Comparison of ENCODE assay signal across 27 mouse cellular contexts in genomic region chr4:48529559-48529958, GRCm38 (mm10). TPM values are rescaled to one million over a fixed set of nuclear protein-coding genes. Genes with fewer than 3 reads are reported as not detected.
"Had no signal": no experiment of that assay in that cellular context is flagged by ENCODE, and none has a peak within 500 bp of the region (broad histone marks: within the 10 kb centered on the region; RNA-seq: fewer than 3 reads in every experiment).

No protein-coding gene starts in this region.

- H3K27me3 ChIP-seq: embryonic facial prominence, embryonic 12.5 days; embryonic facial prominence, embryonic 13.5 days; embryonic facial prominence, embryonic 15.5 days; forebrain, embryonic 12.5 days; forebrain, embryonic 13.5 days; forebrain, embryonic 15.5 days; heart, embryonic 12.5 days had no signal

- H3K36me3 ChIP-seq: embryonic facial prominence, embryonic 10.5 days; embryonic facial prominence, embryonic 12.5 days; embryonic facial prominence, embryonic 13.5 days; embryonic facial prominence, embryonic 15.5 days; forebrain, embryonic 10.5 days; forebrain, embryonic 12.5 days; forebrain, embryonic 15.5 days; heart, embryonic 10.5 days; heart, embryonic 12.5 days had no signal

- DNase-seq: cerebellum, postnatal 10 days; cerebellum, postnatal 14 days; cerebellum, postnatal 25 days; cerebellum, postnatal 36 days; embryo, embryonic 11 days; forebrain, postnatal 0 days; gastrocnemius, adult 2 months; gastrocnemius, postnatal 10 days; gastrocnemius, postnatal 14 days; gastrocnemius, postnatal 25 days; heart, adult 11 months; heart, adult 18-20 months; heart, adult 2 months had no signal

- H3K9ac ChIP-seq: embryonic facial prominence, embryonic 12.5 days; embryonic facial prominence, embryonic 13.5 days; embryonic facial prominence, embryonic 15.5 days; forebrain, embryonic 12.5 days; forebrain, embryonic 13.5 days; forebrain, embryonic 15.5 days; forebrain, postnatal 0 days; heart, embryonic 12.5 days had no signal

- H3K27ac ChIP-seq: embryonic facial prominence, embryonic 10.5 days; embryonic facial prominence, embryonic 12.5 days; embryonic facial prominence, embryonic 13.5 days; embryonic facial prominence, embryonic 15.5 days; forebrain, embryonic 10.5 days; forebrain, embryonic 12.5 days; forebrain, embryonic 13.5 days; forebrain, embryonic 15.5 days; gastrocnemius, adult 2 months; heart, adult 2 months; heart, embryonic 10.5 days had no signal

- ATAC-seq: forebrain, embryonic 13.5 days; forebrain, embryonic 14.5 days; forebrain, embryonic 15.5 days; forebrain, embryonic 16.5 days; forebrain, postnatal 0 days had no signal

- H3K4me1 ChIP-seq: embryonic facial prominence, embryonic 10.5 days; embryonic facial prominence, embryonic 12.5 days; embryonic facial prominence, embryonic 15.5 days; forebrain, embryonic 10.5 days; forebrain, embryonic 12.5 days; forebrain, embryonic 13.5 days; forebrain, embryonic 15.5 days; heart, embryonic 10.5 days; heart, embryonic 12.5 days had no signal

- H3K4me3 ChIP-seq: embryonic facial prominence, embryonic 10.5 days; embryonic facial prominence, embryonic 12.5 days; embryonic facial prominence, embryonic 13.5 days; embryonic facial prominence, embryonic 15.5 days; erythroblast, embryonic 14.5 days; forebrain, embryonic 10.5 days; forebrain, embryonic 12.5 days; forebrain, embryonic 13.5 days; forebrain, embryonic 15.5 days; gastrocnemius, adult 2 months; heart, adult 2 months; heart, embryonic 10.5 days; heart, embryonic 12.5 days had no signal

- H3K4me2 ChIP-seq: embryonic facial prominence, embryonic 12.5 days; embryonic facial prominence, embryonic 13.5 days; embryonic facial prominence, embryonic 15.5 days; forebrain, embryonic 12.5 days; forebrain, embryonic 13.5 days; forebrain, embryonic 15.5 days; heart, embryonic 12.5 days had no signal

- H3K9me3 ChIP-seq: embryonic facial prominence, embryonic 10.5 days; embryonic facial prominence, embryonic 12.5 days; embryonic facial prominence, embryonic 13.5 days; embryonic facial prominence, embryonic 15.5 days; forebrain, embryonic 12.5 days; forebrain, embryonic 13.5 days; forebrain, embryonic 15.5 days; heart, embryonic 10.5 days had no signal

RNA-seq across cellular contexts. Expression of gene Msantd3, which starts 10.2 kb away (rescaled TPM):
- polyA plus RNA-seq: erythroblast, embryonic 14.5 days had no signal

RNA-seq across cellular contexts. Expression of gene Tmeff1, which starts 55.4 kb away (rescaled TPM):
- total RNA-seq: common myeloid progenitor, adult 5-6 weeks had no signal
